Mouse (Mus musculus): ENCODE data around the gene Zfp747.
"Not testable (repeated sequence)": the region's sequence is repeated elsewhere in the genome, so short reads cannot be mapped to it uniquely, and the experiment has no call there.

Zfp747 gene

GRCm38 (mm10) chr7:127371870-127372269 lies 4.0 kb downstream of the Zfp747 start:
- DNase-seq (ENCODE audit: extremely low read depth, low read depth, low spot score), result not testable (repeated sequence)

- DNase-seq (ENCODE audit: extremely low read depth, low read depth, low spot score), result no peak
Measured at GRCm38 (mm10) chr7:127371213-127371612, 4.6 kb downstream of the Zfp747 start.

GRCm38 (mm10) chr7:127366249-127366648 lies 9.6 kb downstream of the Zfp747 start:
- DNase-seq (ENCODE audit: extremely low read depth, low read depth, low spot score), result no peak

GRCm38 (mm10) chr7:127364166-127364565 lies 11.7 kb downstream of the Zfp747 start:
- DNase-seq (ENCODE audit: extremely low read depth, low read depth, low spot score), result no peak

GRCm38 (mm10) chr7:127363475-127363921 lies 12.4 kb downstream of the Zfp747 start:
- DNase-seq (ENCODE audit: extremely low read depth, low read depth, low spot score), result no peak

GRCm38 (mm10) chr7:127362418-127362817 lies 13.4 kb downstream of the Zfp747 start:
- DNase-seq (ENCODE audit: extremely low read depth, low read depth, low spot score), result not testable (repeated sequence)

- no peak for DNase-seq (ENCODE audit: extremely low read depth, low read depth, low spot score)
Measured at GRCm38 (mm10) chr7:127361449-127361848, 14.4 kb downstream of the Zfp747 start.

GRCm38 (mm10) chr7:127360265-127360664 lies 15.6 kb downstream of the Zfp747 start:
- no peak for DNase-seq (ENCODE audit: extremely low read depth, low read depth, low spot score)

- peak; percentile 51 for DNase-seq (ENCODE audit: extremely low read depth, low read depth, low spot score)
Measured at GRCm38 (mm10) chr7:127358472-127358871, 17.4 kb downstream of the Zfp747 start.

- no peak for DNase-seq (ENCODE audit: extremely low read depth, low read depth, low spot score)
Measured at GRCm38 (mm10) chr7:127357871-127358270, 18.0 kb downstream of the Zfp747 start.

- no peak for DNase-seq (ENCODE audit: extremely low read depth, low read depth, low spot score)
Measured at GRCm38 (mm10) chr7:127355796-127356195, 20.1 kb downstream of the Zfp747 start.

GRCm38 (mm10) chr7:127351230-127352004 lies 24.4 kb downstream of the Zfp747 start:
- no peak for DNase-seq (ENCODE audit: extremely low read depth, low read depth, low spot score)

- no peak for DNase-seq (ENCODE audit: extremely low read depth, low read depth, low spot score)
Measured at GRCm38 (mm10) chr7:127346676-127347075, 29.2 kb downstream of the Zfp747 start.

- no peak for DNase-seq (ENCODE audit: extremely low read depth, low read depth, low spot score)
Measured at GRCm38 (mm10) chr7:127345512-127346325, 30.1 kb downstream of the Zfp747 start, which contains the start of gene Zfp768. Zfp768 (minus strand) TSS chr7:127345589.

- DNase-seq (ENCODE audit: extremely low read depth, low read depth, low spot score), result no peak
Measured at GRCm38 (mm10) chr7:127345092-127345491, 30.8 kb downstream of the Zfp747 start.

- no peak for DNase-seq (ENCODE audit: extremely low read depth, low read depth, low spot score)
Measured at GRCm38 (mm10) chr7:127344371-127344770, 31.5 kb downstream of the Zfp747 start.

GRCm38 (mm10) chr7:127343351-127344019 lies 32.4 kb downstream of the Zfp747 start:
- DNase-seq (ENCODE audit: extremely low read depth, low read depth, low spot score), result no peak

GRCm38 (mm10) chr7:127342888-127343287 lies 33.0 kb downstream of the Zfp747 start:
- no peak for DNase-seq (ENCODE audit: extremely low read depth, low read depth, low spot score)

GRCm38 (mm10) chr7:127342332-127342731 lies 33.5 kb downstream of the Zfp747 start:
- no peak for DNase-seq (ENCODE audit: extremely low read depth, low read depth, low spot score)

- DNase-seq (ENCODE audit: extremely low read depth, low read depth, low spot score), result not testable (repeated sequence)
Measured at GRCm38 (mm10) chr7:127341861-127342260, 34.0 kb downstream of the Zfp747 start.

- DNase-seq (ENCODE audit: extremely low read depth, low read depth, low spot score), result no peak
Measured at GRCm38 (mm10) chr7:127341356-127341755, 34.5 kb downstream of the Zfp747 start.

Data from fat pad, adult 2 months (tissue).